Mouse (Mus musculus) heart, adult 2 months (tissue): ENCODE results near the gene Fndc3b.

Experiments
- CTCF ChIP-seq: fragments of 200-600 bp; IDR thresholded peaks from 2 replicates; pipeline ENCODE4 v1.8.1; 2022; ENCODE audit warnings: antibody characterized with exemption, mild to moderate bottlenecking, moderate library complexity
- EP300 ChIP-seq: fragments of 200-500 bp; IDR thresholded peaks from 2 replicates; pipeline ENCODE4 v1.6.1; 2011; ENCODE audit warnings: low read depth, low read length, control low read depth; ENCODE audit not compliant: insufficient read depth
- POLR2A ChIP-seq: fragments of 200-500 bp; IDR thresholded peaks from 2 replicates; pipeline ENCODE4 v1.6.1; 2011; ENCODE audit warnings: mild to moderate bottlenecking, low read depth, low read length, control low read depth; ENCODE audit not compliant: insufficient read depth

DNA sequence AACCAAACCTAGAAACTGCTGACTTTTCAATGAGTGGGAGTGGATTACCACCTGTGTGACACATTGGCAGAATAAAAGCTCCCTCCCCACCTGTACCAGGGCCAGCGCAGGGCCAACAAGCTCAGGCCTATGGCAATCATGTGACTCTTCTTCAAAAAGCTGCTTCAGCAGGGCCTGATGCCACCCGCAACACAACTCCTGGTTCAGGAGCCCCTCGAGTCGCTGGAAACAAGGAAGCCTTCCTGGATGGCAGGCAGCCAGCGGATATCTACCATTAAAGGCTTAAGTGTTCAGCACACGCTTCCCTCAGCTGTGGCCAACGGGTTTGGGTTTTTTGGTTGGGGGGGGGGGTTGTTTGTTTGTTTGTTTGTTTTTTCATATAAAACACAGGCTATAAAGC is 37.4 kb downstream of the Fndc3b start:
- TF ChIP-seq POLR2A (no peak), CTCF (no peak), EP300 (no peak)
